Mouse (Mus musculus) embryonic facial prominence, embryonic 11.5 days (tissue): ENCODE results near the gene Ttyh2. TPM values are rescaled to one million over a fixed set of nuclear protein-coding genes. Genes with fewer than 3 reads are reported as not detected.

Experiments
- ATAC-seq: fragments of 200-750 bp; cut with Nextera tagmentation; replicated peaks from 2 replicates; pipeline ENCODE4 v1.8.0; 2017; ENCODE audit warnings: low read depth; ENCODE audit not compliant: insufficient number of reproducible peaks, low FRiP score, low TSS enrichment
- DNase-seq: peaks from one replicate; pipeline ENCODE4 v3.0.0-alpha.2; 2015; ENCODE audit warnings: low spot score
- H3K27ac ChIP-seq: fragments of 300-500 bp; sonication (generic); replicated peaks from 2 replicates; pipeline ENCODE4 v1.5.1; 2014; ENCODE audit warnings: mild to moderate bottlenecking, low read depth, low read length, control low read depth
- H3K27me3 ChIP-seq: fragments of 300-500 bp; sonication (generic); 2 replicates; pipeline ENCODE4 v1.6.1; 2014; ENCODE audit warnings: mild to moderate bottlenecking, low read length, moderate library complexity, mixed read lengths; ENCODE audit not compliant: control insufficient read depth, insufficient read depth
- H3K36me3 ChIP-seq: fragments of 300-500 bp; sonication (generic); replicated peaks from 2 replicates; pipeline ENCODE4 v1.6.1; 2014; ENCODE audit warnings: low read depth, mild to moderate bottlenecking, low read length, moderate library complexity, mixed read lengths; ENCODE audit not compliant: control insufficient read depth, insufficient read depth
- H3K4me1 ChIP-seq: fragments of 300-500 bp; sonication (generic); 2 replicates; pipeline ENCODE4 v1.6.1; 2014; ENCODE audit warnings: low read length, mixed read lengths; ENCODE audit not compliant: control insufficient read depth, insufficient read depth
- H3K4me2 ChIP-seq: fragments of 300-500 bp; sonication (generic); 2 replicates; pipeline ENCODE4 v1.6.1; 2014; ENCODE audit warnings: low read depth, mild to moderate bottlenecking, control low read depth, low read length, moderate library complexity
- H3K4me3 ChIP-seq: fragments of 300-500 bp; sonication (generic); 2 replicates; pipeline ENCODE4 v1.5.1; 2014; ENCODE audit warnings: low read depth, low read length, control low read depth
- H3K9ac ChIP-seq: fragments of 300-500 bp; sonication (generic); replicated peaks from 2 replicates; pipeline ENCODE4 v1.6.1; 2014; ENCODE audit warnings: mild to moderate bottlenecking, control low read depth, low read length
- H3K9me3 ChIP-seq: fragments of 300-500 bp; sonication (generic); replicated peaks from 2 replicates; pipeline ENCODE4 v1.6.1; 2016; ENCODE audit warnings: mild to moderate bottlenecking, low read length, inconsistent platforms, mixed read lengths; ENCODE audit not compliant: control insufficient read depth
- WGBS: fragments of 180-500 bp; shearing (Covaris S2); extraction: QIAGEN DNeasy Blood & Tissue Kit; methylation state at CpG from one replicate; pipeline ENCODE4 v1.1.7; 2014; 5-methylcytosine and 5-hydroxymethylcytosine counted together
- polyA plus RNA-seq: library from polyadenylated mRNA; unstranded; fragments of >200 nt; fragmentation: Nextera tagmentation; extraction: Ambion mirVana; gene quantifications from 2 replicates; pipeline ENCODE4 v1.2.1, GENCODE M21; 2014

The Ttyh2 gene
- polyA plus RNA-seq, 1 experiment from 2014 or later, result 16.4 TPM

- no peaks in the 10 kb centered on the region for H3K27me3 ChIP-seq
- no peak overlapping the region for H3K27ac ChIP-seq
- ATAC-seq, result no peak
- H3K4me2 ChIP-seq, result no peak overlapping the region
- H3K4me1 ChIP-seq, result no peaks in the 10 kb centered on the region
- DNase-seq, result peak; percentile 74
- no peak overlapping the region for H3K9ac ChIP-seq
- no peaks in the 10 kb centered on the region for H3K36me3 ChIP-seq
- H3K4me3 ChIP-seq, result no peak overlapping the region
- WGBS, result 50% methylated on average over 11 of the region's 11 CpGs
- H3K9me3 ChIP-seq, result no peaks in the 10 kb centered on the region
Measured at GRCm38 (mm10) chr11:114724787-114725590, 49.8 kb downstream of the Ttyh2 start.

GRCm38 (mm10) chr11:114726965-114727825 is 52.0 kb downstream of the Ttyh2 start, which contains the start of gene Dnaic2:
TSS of gene Dnaic2 (plus strand) at chr11:114727408.
- Histone ChIP-seq H3K4me1 (no peaks in the 10 kb centered on the region), H3K36me3 (no peaks in the 10 kb centered on the region), H3K27ac (no peak within 1 kb of the TSS), H3K4me3 (peak within 1 kb of the TSS; percentile 22), H3K9ac (no peak within 1 kb of the TSS), H3K27me3 (no peaks in the 10 kb centered on the region), H3K4me2 (peak within 1 kb of the TSS; percentile 39), H3K9me3 (no peaks in the 10 kb centered on the region)
- WGBS, result 12% methylated on average over 34 of the region's 34 CpGs
- ATAC-seq (peak; percentile 77), DNase-seq (peak; percentile 87)

- Histone ChIP-seq H3K9ac (no peak overlapping the region), H3K4me2 (no peak overlapping the region; the same call in 1 of the 2 replicates), H3K36me3 (no peaks in the 10 kb centered on the region), H3K4me1 (no peaks in the 10 kb centered on the region), H3K9me3 (no peaks in the 10 kb centered on the region), H3K27ac (no peak overlapping the region), H3K27me3 (no peaks in the 10 kb centered on the region), H3K4me3 (no peak overlapping the region)
- DNase-seq (no peak), ATAC-seq (no peak)
- WGBS, result 22% methylated on average over 5 of the region's 5 CpGs
Measured at GRCm38 (mm10) chr11:114727826-114728186, 52.6 kb downstream of the Ttyh2 start.

GRCm38 (mm10) chr11:114728333-114728732 is 53.1 kb downstream of the Ttyh2 start:
- H3K9me3 ChIP-seq, result no peaks in the 10 kb centered on the region
- WGBS, result 32% methylated on average over 5 of the region's 5 CpGs
- H3K4me2 ChIP-seq, result no peak overlapping the region
- H3K27me3 ChIP-seq, result no peaks in the 10 kb centered on the region
- no peaks in the 10 kb centered on the region for H3K36me3 ChIP-seq
- no peaks in the 10 kb centered on the region for H3K4me1 ChIP-seq
- DNase-seq, result no peak
- H3K9ac ChIP-seq, result no peak overlapping the region
- H3K27ac ChIP-seq, result no peak overlapping the region
- H3K4me3 ChIP-seq, result no peak overlapping the region
- no peak for ATAC-seq

GRCm38 (mm10) chr11:114729832-114730363 is 54.7 kb downstream of the Ttyh2 start:
- ATAC-seq (no peak), DNase-seq (no peak)
- H3K27me3 ChIP-seq, result no peaks in the 10 kb centered on the region
- H3K4me2 ChIP-seq, result no peak overlapping the region
- WGBS, result 55% methylated on average over 6 of the region's 6 CpGs
- H3K27ac ChIP-seq, result no peak overlapping the region
- H3K9ac ChIP-seq, result no peak overlapping the region
- no peaks in the 10 kb centered on the region for H3K9me3 ChIP-seq
- no peaks in the 10 kb centered on the region for H3K36me3 ChIP-seq
- no peaks in the 10 kb centered on the region for H3K4me1 ChIP-seq
- no peak overlapping the region for H3K4me3 ChIP-seq

GRCm38 (mm10) chr11:114731711-114732110 is 56.5 kb downstream of the Ttyh2 start:
- no peak overlapping the region for H3K4me2 ChIP-seq
- no peak for ATAC-seq

GRCm38 (mm10) chr11:114732890-114733289 is 57.7 kb downstream of the Ttyh2 start:
- H3K27me3 ChIP-seq, result no peaks in the 10 kb centered on the region
- no peak overlapping the region for H3K9ac ChIP-seq
- no peaks in the 10 kb centered on the region for H3K4me1 ChIP-seq
- no peak overlapping the region for H3K4me3 ChIP-seq
- no peak overlapping the region for H3K4me2 ChIP-seq
- 80% methylated on average over 22 of the region's 22 CpGs for WGBS
- DNase-seq (no peak), ATAC-seq (no peak)
- H3K36me3 ChIP-seq, result no peaks in the 10 kb centered on the region
- no peak overlapping the region for H3K27ac ChIP-seq
- no peaks in the 10 kb centered on the region for H3K9me3 ChIP-seq

More at GRCm38 (mm10) chr11:114731711-114732110, 56.5 kb downstream of the Ttyh2 start:
- no peak overlapping the region for H3K27ac ChIP-seq
- no peak overlapping the region for H3K4me3 ChIP-seq
- 68% methylated on average over 4 of the region's 4 CpGs for WGBS
- H3K27me3 ChIP-seq, result no peaks in the 10 kb centered on the region
- H3K36me3 ChIP-seq, result no peaks in the 10 kb centered on the region
- no peaks in the 10 kb centered on the region for H3K4me1 ChIP-seq
- DNase-seq, result peak; percentile 40
- H3K9ac ChIP-seq, result no peak overlapping the region
- no peaks in the 10 kb centered on the region for H3K9me3 ChIP-seq
